Mouse (Mus musculus) hindbrain, embryonic 10.5 days (tissue): ENCODE measurements around the gene Dffb. TPM values are rescaled to one million over a fixed set of nuclear protein-coding genes. Genes with fewer than 3 reads are reported as not detected.

Experiments
- DNase-seq: peaks from one replicate; pipeline ENCODE4 v3.0.0-alpha.2; 2017; ENCODE audit warnings: low spot score
- H3K27ac ChIP-seq: fragments of 300-500 bp; sonication (generic); 2 replicates; pipeline ENCODE4 v1.5.1; 2016; ENCODE audit warnings: mild to moderate bottlenecking, moderate library complexity
- H3K27me3 ChIP-seq: fragments of 300-500 bp; sonication (generic); 2 replicates; pipeline ENCODE4 v1.6.1; 2016; ENCODE audit warnings: mild to moderate bottlenecking; ENCODE audit not compliant: poor library complexity, insufficient read depth, severe bottlenecking
- H3K36me3 ChIP-seq: fragments of 300-500 bp; sonication (generic); 2 replicates; pipeline ENCODE4 v1.6.1; 2016; ENCODE audit warnings: mild to moderate bottlenecking, moderate library complexity
- H3K4me1 ChIP-seq: fragments of 300-500 bp; sonication (generic); replicated peaks from 2 replicates; pipeline ENCODE4 v1.6.1; 2016; ENCODE audit warnings: mild to moderate bottlenecking
- H3K4me3 ChIP-seq: fragments of 300-500 bp; sonication (generic); 2 replicates; pipeline ENCODE4 v1.5.1; 2016; ENCODE audit warnings: mild to moderate bottlenecking, moderate library complexity
- H3K9me3 ChIP-seq: fragments of 300-500 bp; sonication (generic); 2 replicates; pipeline ENCODE4 v1.6.1; 2016; ENCODE audit warnings: mild to moderate bottlenecking, moderate library complexity
- WGBS: fragments of 180-500 bp; shearing (Covaris S2); methylation state at CpG from one replicate; pipeline ENCODE4 v1.1.7; 2016; 5-methylcytosine and 5-hydroxymethylcytosine counted together
- polyA plus RNA-seq: library from polyadenylated mRNA; unstranded; fragments of >200 nt; fragmentation: Nextera tagmentation; extraction: Ambion mirVana; gene quantifications from 2 replicates; pipeline ENCODE4 v1.2.1, GENCODE M21; 2016

Dffb gene
- polyA plus RNA-seq, 1 experiment from 2014 or later, result 12.0 TPM

DNA sequence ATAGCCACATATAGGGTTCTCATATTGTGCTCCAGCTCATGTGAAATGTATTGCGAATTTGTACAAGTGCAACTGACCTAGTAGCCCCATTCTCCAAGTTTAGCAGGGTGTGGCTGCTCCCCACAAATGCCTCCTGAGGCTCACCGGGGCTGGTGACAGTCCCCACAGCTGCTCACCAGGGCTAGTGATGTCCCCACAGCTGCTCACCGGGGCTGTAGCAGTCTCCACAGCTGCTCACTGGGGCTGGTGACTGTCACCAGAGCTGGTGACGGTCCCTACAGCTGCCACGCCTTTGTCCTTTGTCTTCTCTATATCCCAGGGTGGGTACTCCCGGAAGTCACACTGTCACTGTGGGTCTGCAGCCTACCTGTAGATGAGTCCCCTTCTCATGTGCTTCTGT, 31.3 kb upstream of the Dffb start:
- Histone ChIP-seq H3K27me3 (no peaks in the 10 kb centered on the region), H3K4me1 (peaks cover 5% of the 10 kb centered on the region), H3K27ac (0 out of 2 replicates have a peak overlapping the region, but pooled peaks have one; percentile 35), H3K4me3 (no peak overlapping the region), H3K9me3 (no peaks in the 10 kb centered on the region), H3K36me3 (peaks cover 63% of the 10 kb centered on the region)
- 89% methylated on average over 6 of the region's 6 CpGs for WGBS
- DNase-seq, result no peak

DNA sequence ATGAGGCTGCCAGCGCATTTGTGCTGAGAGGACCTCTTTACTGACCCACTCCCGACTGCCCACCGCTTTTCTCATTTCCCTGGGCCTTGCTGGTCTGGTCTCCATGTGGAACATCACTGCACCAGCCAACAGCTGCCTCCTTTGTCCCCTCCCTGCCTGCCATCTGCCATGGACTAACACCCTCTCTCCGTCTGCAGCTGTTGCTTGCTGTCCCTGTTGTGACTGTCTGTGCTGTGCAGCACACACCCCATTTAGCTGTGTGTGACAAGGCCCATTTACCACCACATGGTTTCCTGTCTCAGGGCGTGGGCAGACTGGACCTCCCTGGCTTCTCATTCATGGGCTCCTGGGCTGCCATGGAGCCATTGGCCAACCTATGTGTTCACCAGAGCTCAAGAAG, 30.6 kb upstream of the Dffb start:
- no peak for DNase-seq
- Histone ChIP-seq H3K9me3 (no peaks in the 10 kb centered on the region), H3K27ac (no peak overlapping the region), H3K4me3 (no peak overlapping the region), H3K36me3 (peaks cover 63% of the 10 kb centered on the region), H3K27me3 (no peaks in the 10 kb centered on the region), H3K4me1 (no peaks in the 10 kb centered on the region)
- WGBS, result 88% methylated on average over 5 of the region's 5 CpGs

DNA sequence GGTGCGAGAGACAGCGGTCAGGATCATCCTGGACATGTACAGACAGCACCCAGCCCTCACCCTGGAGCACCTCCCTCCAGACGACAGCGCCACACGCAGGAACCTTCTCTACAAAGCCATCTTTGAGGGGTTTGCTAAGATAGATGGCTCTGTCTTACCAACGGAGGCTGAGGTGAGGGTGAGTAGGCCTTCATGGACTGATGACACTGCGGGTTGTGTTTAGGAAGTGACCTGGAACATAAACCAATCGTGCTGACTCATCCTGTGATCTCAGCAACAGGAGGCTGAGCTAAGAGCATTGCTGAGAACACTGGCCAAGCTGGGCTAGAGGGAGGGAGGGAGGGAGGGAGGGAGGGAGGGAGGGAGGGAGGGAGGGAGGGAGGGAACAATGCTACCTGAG, 18.6 kb upstream of the Dffb start:
- H3K27ac ChIP-seq, result no peak overlapping the region
- no peaks in the 10 kb centered on the region for H3K4me1 ChIP-seq
- no peak for DNase-seq
- no peaks in the 10 kb centered on the region for H3K27me3 ChIP-seq
- H3K36me3 ChIP-seq, result peaks cover 100% of the 10 kb centered on the region
- H3K9me3 ChIP-seq, result no peaks in the 10 kb centered on the region
- 90% methylated on average over 8 of the region's 8 CpGs for WGBS
- H3K4me3 ChIP-seq, result no peak overlapping the region

DNA sequence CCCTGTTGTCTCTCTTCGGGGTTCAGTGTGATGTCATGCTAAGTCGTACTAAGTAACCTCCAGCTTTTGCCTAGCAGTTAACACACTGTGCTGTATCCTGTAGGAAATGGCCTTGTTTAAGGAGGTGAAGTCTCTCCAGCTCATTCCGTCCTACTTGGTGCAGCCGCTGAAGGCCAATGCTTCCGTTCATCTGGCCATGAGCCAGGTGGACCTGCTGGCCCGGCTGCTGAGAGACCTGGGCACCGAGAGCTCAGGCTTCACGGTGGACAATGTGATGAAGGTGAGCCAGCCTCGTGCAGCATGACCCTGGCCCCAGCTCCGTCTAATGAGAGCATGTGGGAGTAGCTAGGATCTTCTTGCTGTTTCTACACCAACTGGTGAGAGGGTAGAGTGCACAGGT, 17.8 kb upstream of the Dffb start:
- WGBS, result 93% methylated on average over 10 of the region's 10 CpGs
- DNase-seq, result no peak
- no peaks in the 10 kb centered on the region for H3K9me3 ChIP-seq
- H3K4me3 ChIP-seq, result no peak overlapping the region
- no peaks in the 10 kb centered on the region for H3K4me1 ChIP-seq
- H3K36me3 ChIP-seq, result peaks cover 100% of the 10 kb centered on the region
- H3K27ac ChIP-seq, result no peak overlapping the region
- no peaks in the 10 kb centered on the region for H3K27me3 ChIP-seq

DNA sequence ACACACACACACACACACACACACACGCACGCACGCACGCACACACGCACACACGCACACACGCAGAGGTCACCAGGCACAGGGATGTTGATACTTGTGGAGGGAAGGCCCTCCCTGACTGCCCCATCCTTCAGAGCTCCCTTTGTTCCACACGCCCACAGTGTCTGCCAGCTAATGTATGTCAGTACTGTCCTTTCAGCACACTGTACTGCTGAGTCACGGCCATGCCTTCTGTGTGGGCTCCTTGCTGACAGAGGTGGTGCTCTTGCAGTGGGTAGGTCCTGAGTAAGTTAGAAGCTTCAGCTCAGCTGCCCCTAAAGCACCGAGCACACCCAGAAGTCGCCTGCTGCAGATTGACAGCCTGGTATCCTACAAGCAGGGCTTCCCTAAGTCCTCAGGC, 5.5 kb upstream of the Dffb start:
- WGBS, result 90% methylated on average over 11 of the region's 11 CpGs
- Histone ChIP-seq H3K4me3 (no peak overlapping the region), H3K27me3 (no peaks in the 10 kb centered on the region), H3K27ac (no peak overlapping the region), H3K4me1 (peaks cover 18% of the 10 kb centered on the region), H3K36me3 (peaks cover 66% of the 10 kb centered on the region), H3K9me3 (no peaks in the 10 kb centered on the region)
- no peak for DNase-seq

DNA sequence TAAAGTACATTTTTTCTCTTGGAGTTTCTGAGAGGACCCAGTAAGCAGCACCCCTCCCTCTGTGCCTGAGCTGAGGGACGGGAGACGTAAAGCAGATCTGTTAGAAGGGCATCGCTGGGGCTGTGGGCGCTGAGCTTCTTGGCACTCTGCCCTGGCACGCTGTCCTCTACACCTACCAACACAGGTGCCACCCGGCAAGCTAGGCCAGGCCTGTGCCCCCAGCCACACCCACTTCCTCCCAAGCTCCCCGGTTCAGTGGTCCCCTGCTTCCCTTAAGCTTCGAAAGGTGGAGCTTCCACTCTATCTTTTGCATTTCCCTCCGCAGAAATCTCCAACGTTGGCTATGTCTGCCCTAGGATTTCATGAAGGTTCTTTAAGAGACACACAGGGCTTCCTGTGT, 4.3 kb upstream of the Dffb start:
- no peak overlapping the region for H3K27ac ChIP-seq
- WGBS, result 94% methylated on average over 10 of the region's 10 CpGs
- peaks cover 21% of the 10 kb centered on the region for H3K4me1 ChIP-seq
- H3K9me3 ChIP-seq, result no peaks in the 10 kb centered on the region
- H3K4me3 ChIP-seq, result no peak overlapping the region
- DNase-seq, result no peak
- H3K36me3 ChIP-seq, result peaks cover 54% of the 10 kb centered on the region
- no peaks in the 10 kb centered on the region for H3K27me3 ChIP-seq

DNA sequence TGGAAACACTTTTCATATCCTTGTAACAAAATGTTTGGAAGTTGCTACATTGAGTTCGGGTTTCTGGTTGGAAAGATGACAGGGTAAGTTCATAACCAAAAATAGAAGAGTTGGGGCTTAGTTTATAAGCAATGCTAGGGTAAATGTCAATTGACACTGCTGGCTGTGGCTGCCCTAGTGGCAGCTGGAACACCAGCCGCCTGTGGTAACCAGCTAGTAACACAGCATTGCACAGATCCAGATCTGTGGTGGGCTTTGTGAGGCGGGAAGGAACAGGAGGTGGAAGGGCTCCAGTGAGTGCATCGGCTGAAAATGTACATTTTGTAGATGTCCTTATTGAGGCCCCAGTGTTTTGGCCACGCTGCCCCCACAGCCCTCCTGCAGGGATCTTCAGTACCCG, 842 bp upstream of the Dffb start:
- Histone ChIP-seq H3K27ac (peak overlapping the region; percentile 93; the same call in 1 of the 2 replicates), H3K36me3 (peaks cover 32% of the 10 kb centered on the region), H3K4me3 (peak overlapping the region; percentile 94), H3K9me3 (no peaks in the 10 kb centered on the region), H3K27me3 (no peaks in the 10 kb centered on the region), H3K4me1 (peaks cover 30% of the 10 kb centered on the region)
- WGBS, result 44% methylated on average over 6 of the region's 6 CpGs
- no peak for DNase-seq

DNA sequence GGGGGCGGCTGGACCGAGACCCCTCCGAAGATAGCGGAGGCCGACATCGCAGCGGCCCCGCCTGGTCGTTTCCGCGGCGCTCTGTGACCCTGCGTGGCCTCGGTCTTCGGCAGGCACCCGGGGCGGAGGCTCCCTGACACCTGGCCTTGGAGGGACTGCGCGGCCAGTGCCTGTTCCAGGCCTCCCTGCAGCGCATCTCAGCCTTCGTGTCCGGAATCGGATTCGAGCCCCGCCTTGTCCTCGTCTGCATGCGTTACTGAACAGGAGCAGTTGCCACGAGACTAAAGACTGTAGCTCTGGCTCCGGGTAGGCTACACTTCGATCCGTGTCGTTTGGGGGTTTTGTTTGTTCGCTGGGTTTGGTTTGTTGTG, 351 bp upstream of the Dffb start:
- Histone ChIP-seq H3K27me3 (no peaks in the 10 kb centered on the region), H3K4me1 (peaks cover 30% of the 10 kb centered on the region), H3K36me3 (peaks cover 32% of the 10 kb centered on the region), H3K9me3 (no peaks in the 10 kb centered on the region), H3K27ac (peak overlapping the region; percentile 93), H3K4me3 (peak overlapping the region; percentile 94)
- under 1% methylated on average over 33 of the region's 33 CpGs for WGBS
- no peak for DNase-seq

DNA sequence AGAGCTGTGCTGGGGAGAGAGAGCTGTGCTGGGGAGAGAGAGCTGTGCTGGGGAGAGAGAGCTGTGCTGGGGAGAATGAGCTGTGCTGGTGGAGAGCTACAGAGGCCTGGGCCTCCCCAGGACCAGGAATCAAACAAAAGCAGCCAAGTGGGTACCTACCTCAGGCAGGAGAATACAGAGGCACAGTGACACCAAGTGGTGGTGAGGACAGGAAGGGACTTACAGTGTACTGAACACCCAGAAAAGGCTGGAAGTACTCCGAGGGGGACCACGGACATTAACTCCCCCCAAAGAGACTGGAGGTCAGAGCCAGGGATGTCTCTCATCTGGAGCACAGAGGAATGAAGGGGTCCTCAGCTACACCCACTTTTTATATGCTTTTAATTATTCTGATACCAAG, 6.9 kb downstream of the Dffb start:
- WGBS, result 87% methylated on average over 2 of the region's 2 CpGs
- Histone ChIP-seq H3K4me3 (no peak overlapping the region), H3K36me3 (peaks cover 84% of the 10 kb centered on the region), H3K4me1 (no peaks in the 10 kb centered on the region), H3K27me3 (no peaks in the 10 kb centered on the region), H3K27ac (no peak overlapping the region), H3K9me3 (no peaks in the 10 kb centered on the region)
- no peak for DNase-seq

DNA sequence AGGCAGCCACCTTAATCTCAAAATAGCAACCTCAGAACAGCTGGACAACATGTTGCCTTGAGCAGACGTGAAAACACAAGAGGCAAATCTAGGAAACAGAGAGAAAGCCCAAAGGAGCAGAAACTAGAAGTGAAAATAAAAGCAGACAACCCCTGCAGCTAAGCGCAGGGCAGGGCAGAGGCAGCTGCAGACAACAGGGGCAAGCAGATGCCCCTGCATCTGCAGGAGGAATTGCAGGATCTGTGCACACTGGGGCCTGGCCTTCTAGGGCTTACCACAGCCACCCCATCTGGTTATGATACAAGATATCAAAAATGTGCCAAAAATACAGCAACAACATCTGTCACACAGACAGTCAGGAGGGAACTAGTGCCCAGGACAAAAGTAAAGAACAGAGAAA, 7.4 kb downstream of the Dffb start:
- Histone ChIP-seq H3K4me3 (no peak overlapping the region), H3K4me1 (no peaks in the 10 kb centered on the region), H3K27ac (no peak overlapping the region), H3K9me3 (no peaks in the 10 kb centered on the region), H3K36me3 (peaks cover 89% of the 10 kb centered on the region), H3K27me3 (no peaks in the 10 kb centered on the region)
- 85% methylated on average over 2 of the region's 2 CpGs for WGBS
- no peak for DNase-seq

DNA sequence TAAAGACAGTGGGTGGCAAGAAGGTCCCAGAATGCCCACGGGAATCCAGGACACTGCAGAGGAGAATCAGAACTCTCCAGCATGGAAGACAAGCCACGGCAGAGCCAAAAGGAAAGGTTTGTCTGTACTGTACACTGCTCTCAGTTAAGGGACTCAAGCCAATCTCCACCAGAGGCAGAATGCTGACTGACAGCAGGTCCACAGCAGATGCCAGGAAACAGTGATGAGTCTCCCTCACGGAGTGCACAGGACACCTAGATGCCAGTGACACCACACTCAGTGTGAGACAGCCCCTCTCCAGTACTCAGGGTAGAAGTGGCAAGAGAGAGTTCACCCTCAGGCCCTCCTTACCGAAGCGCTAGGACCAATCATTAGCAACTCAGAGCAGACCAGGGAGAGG, 8.3 kb downstream of the Dffb start:
- H3K4me3 ChIP-seq, result no peak overlapping the region
- no peaks in the 10 kb centered on the region for H3K9me3 ChIP-seq
- H3K36me3 ChIP-seq, result peaks cover 95% of the 10 kb centered on the region
- H3K27me3 ChIP-seq, result no peaks in the 10 kb centered on the region
- WGBS, result 91% methylated on average over 5 of the region's 5 CpGs
- no peaks in the 10 kb centered on the region for H3K4me1 ChIP-seq
- no peak overlapping the region for H3K27ac ChIP-seq
- DNase-seq, result no peak

DNA sequence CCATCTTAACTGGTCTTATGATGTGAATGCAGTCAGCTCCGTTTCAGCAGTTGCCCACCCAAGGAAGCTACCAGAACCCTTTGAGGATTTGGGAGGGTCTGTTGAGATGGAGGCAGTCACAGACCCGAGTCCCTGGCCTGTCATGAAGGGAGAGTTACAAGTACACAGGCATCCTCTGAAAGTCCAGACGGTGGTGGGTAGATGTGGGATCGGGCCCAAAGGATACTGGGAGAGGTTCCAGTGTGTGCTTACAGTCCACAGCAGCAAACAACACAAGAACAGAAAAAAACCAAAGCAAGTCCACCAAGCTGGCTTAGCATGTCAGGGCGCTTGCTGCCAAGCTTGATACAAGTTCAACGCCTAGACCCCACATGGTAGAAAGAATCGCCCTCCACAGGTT, 12.3 kb downstream of the Dffb start:
- no peak overlapping the region for H3K27ac ChIP-seq
- DNase-seq, result no peak
- H3K9me3 ChIP-seq, result no peaks in the 10 kb centered on the region
- 90% methylated on average over 7 of the region's 7 CpGs for WGBS
- peaks cover 13% of the 10 kb centered on the region for H3K4me1 ChIP-seq
- H3K27me3 ChIP-seq, result no peaks in the 10 kb centered on the region
- peaks cover 88% of the 10 kb centered on the region for H3K36me3 ChIP-seq
- H3K4me3 ChIP-seq, result no peak overlapping the region

DNA sequence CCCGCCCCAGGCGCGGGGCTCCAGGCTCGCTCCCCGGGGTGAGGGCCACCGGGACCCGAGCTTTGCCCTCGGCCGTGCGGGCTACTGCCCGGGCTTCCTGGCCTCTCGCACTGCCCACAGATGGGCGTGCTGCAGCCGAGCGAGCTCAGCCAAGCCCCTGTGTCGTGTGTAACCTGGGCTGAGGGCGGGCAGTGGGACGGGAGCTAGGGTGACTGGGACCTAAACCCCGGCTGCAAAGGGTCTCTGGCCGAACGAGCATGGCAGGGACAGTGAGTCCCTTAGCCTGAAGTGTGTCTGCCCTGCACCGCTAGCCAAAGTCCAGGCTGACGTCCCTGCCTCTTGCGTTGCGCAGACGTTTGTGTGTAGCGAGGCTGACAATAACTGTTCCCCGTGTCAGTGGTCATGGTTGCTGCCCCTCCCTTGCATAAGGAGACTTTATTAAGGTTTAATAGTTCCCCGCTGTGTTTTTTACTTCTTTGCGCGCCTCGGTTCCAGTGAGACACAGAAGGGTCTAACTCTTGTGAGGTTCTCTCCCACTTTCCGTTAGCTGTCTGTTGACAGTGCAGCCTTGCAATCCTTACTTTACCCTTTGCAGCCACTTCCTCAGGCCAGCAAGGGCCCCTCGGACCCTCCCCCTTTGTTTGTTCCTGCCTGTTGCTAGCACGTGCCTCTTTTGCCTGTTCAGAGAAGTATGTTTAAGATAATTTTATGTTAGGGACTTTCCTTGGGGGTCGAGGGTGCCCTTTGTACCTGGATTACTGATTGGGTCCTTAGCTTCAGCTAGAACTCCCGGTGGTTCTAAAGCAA, 17.3 kb downstream of the Dffb start:
- Histone ChIP-seq H3K27ac (peak overlapping the region; percentile 95), H3K36me3 (peaks cover 39% of the 10 kb centered on the region), H3K4me1 (peaks cover 20% of the 10 kb centered on the region), H3K4me3 (peak overlapping the region; percentile 92), H3K9me3 (no peaks in the 10 kb centered on the region), H3K27me3 (peaks cover 20% of the 10 kb centered on the region)
- WGBS, result under 1% methylated on average over 37 of the region's 37 CpGs
- DNase-seq, result peak; percentile 73
